Mouse (Mus musculus): Measurements from ENCODE around the gene D630003M21Rik. TPM values are rescaled to one million over a fixed set of nuclear protein-coding genes. Genes with fewer than 3 reads are reported as not detected.

D630003M21Rik gene
- polyA plus RNA-seq, 1 experiment from 2014 or later = 0.61 TPM

- Histone ChIP-seq H3K36me3 (replicated peaks) (no peaks in the 10 kb centered on the region), H3K4me1 (replicated peaks) (no peaks in the 10 kb centered on the region), H3K9ac (no peak overlapping the region), H3K4me3 (replicated peaks) (no peak overlapping the region), H3K9me3 (replicated peaks) (no peaks in the 10 kb centered on the region), H3K27ac (replicated peaks) (no peak overlapping the region), H3K4me2 (no peak overlapping the region), H3K27me3 (no peaks in the 10 kb centered on the region)
- no peak for ATAC-seq (ENCODE audit: insufficient read depth)
Measured at GRCm38 (mm10) chr2:158236698-158237097, 7.7 kb upstream of the D630003M21Rik start.

GRCm38 (mm10) chr2:158233106-158233505, 4.1 kb upstream of the D630003M21Rik start:
- Histone ChIP-seq H3K9me3 (replicated peaks) (no peaks in the 10 kb centered on the region), H3K4me2 (no peak overlapping the region), H3K4me3 (replicated peaks) (no peak overlapping the region), H3K4me1 (replicated peaks) (0 out of 2 replicates have a peak, but pooled peaks cover 10% of the 10 kb centered on the region), H3K36me3 (replicated peaks) (no peaks in the 10 kb centered on the region), H3K9ac (no peak overlapping the region), H3K27ac (replicated peaks) (no peak overlapping the region), H3K27me3 (peaks cover 27% of the 10 kb centered on the region)
- no peak for ATAC-seq (ENCODE audit: insufficient read depth)
- WGBS (ENCODE audit: insufficient replicate concordance) = 22% methylated on average over 3 of the region's 3 CpGs

- whole genome bisulfite sequencing (ENCODE audit: insufficient replicate concordance) = 39% methylated on average over 3 of the region's 3 CpGs
- no peak overlapping the region for H3K4me2 ChIP-seq
- peaks cover 33% of the 10 kb centered on the region for H3K27me3 ChIP-seq
- 0 out of 2 replicates have a peak, but pooled peaks cover 10% of the 10 kb centered on the region for H3K4me1 ChIP-seq (replicated peaks)
- no peak overlapping the region for H3K27ac ChIP-seq (replicated peaks)
- H3K36me3 ChIP-seq (replicated peaks) = no peaks in the 10 kb centered on the region
- H3K4me3 ChIP-seq (replicated peaks) = no peak overlapping the region
- ATAC-seq (ENCODE audit: insufficient read depth) = no peak
- H3K9ac ChIP-seq = no peak overlapping the region
- H3K9me3 ChIP-seq (replicated peaks) = no peaks in the 10 kb centered on the region
Measured at GRCm38 (mm10) chr2:158232414-158232813, 3.4 kb upstream of the D630003M21Rik start.

- no peak for ATAC-seq (ENCODE audit: insufficient read depth)
- Histone ChIP-seq H3K27me3 (peaks cover 40% of the 10 kb centered on the region), H3K36me3 (replicated peaks) (no peaks in the 10 kb centered on the region), H3K27ac (replicated peaks) (no peak overlapping the region), H3K9ac (no peak overlapping the region), H3K4me1 (replicated peaks) (0 out of 2 replicates have a peak, but pooled peaks cover 10% of the 10 kb centered on the region), H3K4me3 (replicated peaks) (no peak overlapping the region), H3K9me3 (replicated peaks) (no peaks in the 10 kb centered on the region), H3K4me2 (no peak overlapping the region)
- WGBS (ENCODE audit: insufficient replicate concordance) = 60% methylated on average over 5 of the region's 5 CpGs
Measured at GRCm38 (mm10) chr2:158231071-158231470, 2.0 kb upstream of the D630003M21Rik start.

GRCm38 (mm10) chr2:158230617-158231016, 1.6 kb upstream of the D630003M21Rik start:
- 60% methylated on average over 6 of the region's 6 CpGs for WGBS (ENCODE audit: insufficient replicate concordance)
- no peaks in the 10 kb centered on the region for H3K36me3 ChIP-seq (replicated peaks)
- no peaks in the 10 kb centered on the region for H3K9me3 ChIP-seq (replicated peaks)
- no peak overlapping the region for H3K4me2 ChIP-seq
- no peak overlapping the region for H3K4me3 ChIP-seq (replicated peaks)
- H3K27ac ChIP-seq (replicated peaks) = no peak overlapping the region
- H3K4me1 ChIP-seq (replicated peaks) = 0 out of 2 replicates have a peak, but pooled peaks cover 10% of the 10 kb centered on the region
- ATAC-seq (ENCODE audit: insufficient read depth) = no peak
- H3K9ac ChIP-seq = no peak overlapping the region
- peaks cover 43% of the 10 kb centered on the region for H3K27me3 ChIP-seq

GRCm38 (mm10) chr2:158229503-158229892, 476 bp upstream of the D630003M21Rik start:
- no peak for ATAC-seq (ENCODE audit: insufficient read depth)
- H3K4me3 ChIP-seq (replicated peaks) = peak overlapping the region; percentile 30
- no peak overlapping the region for H3K9ac ChIP-seq
- no peaks in the 10 kb centered on the region for H3K9me3 ChIP-seq (replicated peaks)
- H3K27ac ChIP-seq (replicated peaks) = no peak overlapping the region
- H3K4me1 ChIP-seq (replicated peaks) = 0 out of 2 replicates have a peak, but pooled peaks cover 10% of the 10 kb centered on the region
- peaks cover 44% of the 10 kb centered on the region for H3K27me3 ChIP-seq
- 19% methylated on average over 7 of the region's 7 CpGs for WGBS (ENCODE audit: insufficient replicate concordance)
- H3K4me2 ChIP-seq = peak overlapping the region; percentile 58
- no peaks in the 10 kb centered on the region for H3K36me3 ChIP-seq (replicated peaks)

- no peak overlapping the region for H3K4me2 ChIP-seq
- peaks cover 39% of the 10 kb centered on the region for H3K27me3 ChIP-seq
- no peaks in the 10 kb centered on the region for H3K36me3 ChIP-seq (replicated peaks)
- no peak overlapping the region for H3K9ac ChIP-seq
- ATAC-seq (ENCODE audit: insufficient read depth) = no peak
- H3K4me3 ChIP-seq (replicated peaks) = no peak overlapping the region
- H3K9me3 ChIP-seq (replicated peaks) = no peaks in the 10 kb centered on the region
- WGBS (ENCODE audit: insufficient replicate concordance) = 47% methylated on average over 5 of the region's 5 CpGs
- 0 out of 2 replicates have a peak, but pooled peaks cover 7% of the 10 kb centered on the region for H3K4me1 ChIP-seq (replicated peaks)
- no peak overlapping the region for H3K27ac ChIP-seq (replicated peaks)
Measured at GRCm38 (mm10) chr2:158225301-158225700, 3.7 kb downstream of the D630003M21Rik start.

- no peak overlapping the region for H3K4me2 ChIP-seq
- no peaks in the 10 kb centered on the region for H3K36me3 ChIP-seq (replicated peaks)
- H3K9me3 ChIP-seq (replicated peaks) = no peaks in the 10 kb centered on the region
- H3K4me1 ChIP-seq (replicated peaks) = no peaks in the 10 kb centered on the region
- no peak overlapping the region for H3K4me3 ChIP-seq (replicated peaks)
- 57% methylated on average over 3 of the region's 3 CpGs for WGBS (ENCODE audit: insufficient replicate concordance)
- peaks cover 21% of the 10 kb centered on the region for H3K27me3 ChIP-seq
- H3K27ac ChIP-seq (replicated peaks) = no peak overlapping the region
- H3K9ac ChIP-seq = no peak overlapping the region
- no peak for ATAC-seq (ENCODE audit: insufficient read depth)
Measured at GRCm38 (mm10) chr2:158223497-158223896, 5.5 kb downstream of the D630003M21Rik start.

GRCm38 (mm10) chr2:158222664-158223063, 6.4 kb downstream of the D630003M21Rik start:
- H3K27ac ChIP-seq (replicated peaks) = no peak overlapping the region
- H3K27me3 ChIP-seq = peaks cover 13% of the 10 kb centered on the region; the same call in 1 of the 2 replicates
- H3K9me3 ChIP-seq (replicated peaks) = no peaks in the 10 kb centered on the region
- H3K4me1 ChIP-seq (replicated peaks) = no peaks in the 10 kb centered on the region
- 63% methylated on average over 4 of the region's 4 CpGs for WGBS (ENCODE audit: insufficient replicate concordance)
- H3K4me3 ChIP-seq (replicated peaks) = no peak overlapping the region
- H3K9ac ChIP-seq = no peak overlapping the region
- no peak for ATAC-seq (ENCODE audit: insufficient read depth)
- no peak overlapping the region for H3K4me2 ChIP-seq
- no peaks in the 10 kb centered on the region for H3K36me3 ChIP-seq (replicated peaks)

- Histone ChIP-seq H3K36me3 (replicated peaks) (no peaks in the 10 kb centered on the region), H3K9ac (no peak overlapping the region), H3K4me3 (replicated peaks) (no peak overlapping the region), H3K9me3 (replicated peaks) (no peaks in the 10 kb centered on the region), H3K4me2 (no peak overlapping the region), H3K27me3 (peaks cover 8% of the 10 kb centered on the region; the same call in 1 of the 2 replicates), H3K27ac (replicated peaks) (no peak overlapping the region), H3K4me1 (replicated peaks) (no peaks in the 10 kb centered on the region)
- 48% methylated on average over 9 of the region's 9 CpGs for WGBS (ENCODE audit: insufficient replicate concordance)
- no peak for ATAC-seq (ENCODE audit: insufficient read depth)
Measured at GRCm38 (mm10) chr2:158221446-158222084, 7.5 kb downstream of the D630003M21Rik start.

GRCm38 (mm10) chr2:158219562-158219961, 9.5 kb downstream of the D630003M21Rik start:
- ATAC-seq (ENCODE audit: insufficient read depth) = no peak
- Histone ChIP-seq H3K36me3 (replicated peaks) (no peaks in the 10 kb centered on the region), H3K27me3 (no peaks in the 10 kb centered on the region), H3K4me3 (replicated peaks) (no peak overlapping the region), H3K9ac (no peak overlapping the region), H3K9me3 (replicated peaks) (no peaks in the 10 kb centered on the region), H3K27ac (replicated peaks) (no peak overlapping the region), H3K4me1 (replicated peaks) (peaks cover 9% of the 10 kb centered on the region), H3K4me2 (no peak overlapping the region)
- 58% methylated on average over 2 of the region's 2 CpGs for WGBS (ENCODE audit: insufficient replicate concordance)

- WGBS (ENCODE audit: insufficient replicate concordance) = 73% methylated on average over 8 of the region's 8 CpGs
- Histone ChIP-seq H3K4me2 (no peak overlapping the region), H3K9me3 (replicated peaks) (no peaks in the 10 kb centered on the region), H3K27me3 (no peaks in the 10 kb centered on the region), H3K36me3 (replicated peaks) (no peaks in the 10 kb centered on the region), H3K9ac (no peak overlapping the region), H3K4me1 (replicated peaks) (peaks cover 15% of the 10 kb centered on the region), H3K27ac (replicated peaks) (no peak overlapping the region), H3K4me3 (replicated peaks) (no peak overlapping the region)
- ATAC-seq (ENCODE audit: insufficient read depth) = no peak
Measured at GRCm38 (mm10) chr2:158216510-158216909, 12.5 kb downstream of the D630003M21Rik start.
